Mouse (Mus musculus) forebrain, embryonic 12.5 days (tissue): ENCODE results near the gene Gpr22. TPM values are rescaled to one million over a fixed set of nuclear protein-coding genes. Genes with fewer than 3 reads are reported as not detected.

Experiments
- ATAC-seq: fragments of 200-750 bp; cut with Nextera tagmentation; 2 replicates; pipeline ENCODE4 v1.8.0; 2017; ENCODE audit warnings: moderate TSS enrichment; ENCODE audit not compliant: low FRiP score
- H3K27ac ChIP-seq: fragments of 300-500 bp; sonication (generic); 2 replicates; pipeline ENCODE4 v1.5.1; 2016; ENCODE audit warnings: mild to moderate bottlenecking
- H3K27me3 ChIP-seq: fragments of 300-500 bp; sonication (generic); 2 replicates; pipeline ENCODE4 v1.6.1; 2016; ENCODE audit warnings: mild to moderate bottlenecking
- H3K36me3 ChIP-seq: fragments of 300-500 bp; sonication (generic); replicated peaks from 2 replicates; pipeline ENCODE4 v1.6.1; 2016; ENCODE audit warnings: mild to moderate bottlenecking
- H3K4me1 ChIP-seq: fragments of 300-500 bp; sonication (generic); 2 replicates; pipeline ENCODE4 v1.6.1; 2016
- H3K4me2 ChIP-seq: fragments of 300-500 bp; sonication (generic); 2 replicates; pipeline ENCODE4 v1.6.1; 2016; ENCODE audit warnings: mild to moderate bottlenecking, moderate library complexity
- H3K4me3 ChIP-seq: fragments of 300-500 bp; sonication (generic); replicated peaks from 2 replicates; pipeline ENCODE4 v1.5.1; 2016; ENCODE audit warnings: mild to moderate bottlenecking
- H3K9ac ChIP-seq: fragments of 300-500 bp; sonication (generic); 2 replicates; pipeline ENCODE4 v1.6.1; 2016; ENCODE audit warnings: mild to moderate bottlenecking
- H3K9me3 ChIP-seq: fragments of 300-500 bp; sonication (generic); 2 replicates; pipeline ENCODE4 v1.6.1; 2016
- WGBS: fragments of 180-500 bp; shearing (Covaris S2); methylation state at CpG from one replicate; pipeline ENCODE4 v1.1.7; 2016; 5-methylcytosine and 5-hydroxymethylcytosine counted together
- polyA plus RNA-seq: library from polyadenylated mRNA; unstranded; fragments of >200 nt; fragmentation: Nextera tagmentation; extraction: Ambion mirVana; gene quantifications from 2 replicates; pipeline ENCODE4 v1.2.1, GENCODE M21; 2016

Gpr22 gene
- polyA plus RNA-seq, 1 experiment from 2014 or later, result 4.2 TPM

- no peak for ATAC-seq
- Histone ChIP-seq H3K4me2 (no peak overlapping the region), H3K36me3 (no peaks in the 10 kb centered on the region; the same call in 1 of the 2 replicates), H3K9me3 (no peaks in the 10 kb centered on the region), H3K27me3 (no peaks in the 10 kb centered on the region), H3K4me1 (peaks cover 8% of the 10 kb centered on the region), H3K4me3 (no peak overlapping the region), H3K27ac (no peak overlapping the region), H3K9ac (no peak overlapping the region)
- WGBS, result 85% methylated on average over 4 of the region's 4 CpGs
These were observed 1.0 kb downstream of the Gpr22 start for GRCm38 (mm10) chr12:31712727-31713126.

GRCm38 (mm10) chr12:31712233-31712632 is 1.5 kb downstream of the Gpr22 start:
- H3K9ac ChIP-seq, result no peak overlapping the region
- H3K27ac ChIP-seq, result no peak overlapping the region
- peak overlapping the region; percentile 14; the same call in 1 of the 2 replicates for H3K4me3 ChIP-seq
- WGBS, result 55% methylated on average over 5 of the region's 5 CpGs
- no peaks in the 10 kb centered on the region for H3K9me3 ChIP-seq
- no peaks in the 10 kb centered on the region for H3K27me3 ChIP-seq
- no peak for ATAC-seq
- peak overlapping the region; percentile 15 for H3K4me2 ChIP-seq
- H3K4me1 ChIP-seq, result peaks cover 8% of the 10 kb centered on the region
- H3K36me3 ChIP-seq, result no peaks in the 10 kb centered on the region; the same call in 1 of the 2 replicates

DNA sequence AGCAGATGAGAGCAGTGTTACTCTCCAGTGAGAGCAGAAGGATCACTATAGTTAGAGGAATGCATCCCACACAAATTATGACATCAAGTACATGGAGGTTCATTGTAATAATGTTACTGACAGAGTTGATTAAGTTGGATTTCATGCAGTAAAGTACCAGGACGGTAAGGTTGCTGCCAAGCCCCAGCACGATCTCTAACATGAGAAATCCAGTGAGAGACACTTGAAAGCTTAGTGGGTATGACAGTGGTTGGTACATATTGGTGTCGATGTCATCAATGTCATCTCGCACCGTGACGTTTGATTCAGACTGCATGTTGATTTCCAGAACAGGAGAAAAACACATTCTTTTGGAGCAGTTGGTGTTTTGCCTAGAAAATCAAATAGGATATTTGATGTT is 4.1 kb downstream of the Gpr22 start:
- WGBS, result 94% methylated on average over 6 of the region's 6 CpGs
- H3K36me3 ChIP-seq, result no peaks in the 10 kb centered on the region; the same call in 1 of the 2 replicates
- H3K4me1 ChIP-seq, result peaks cover 8% of the 10 kb centered on the region
- H3K27ac ChIP-seq, result no peak overlapping the region
- H3K9me3 ChIP-seq, result no peaks in the 10 kb centered on the region
- no peak overlapping the region for H3K9ac ChIP-seq
- ATAC-seq, result no peak
- no peak overlapping the region for H3K4me2 ChIP-seq
- no peaks in the 10 kb centered on the region for H3K27me3 ChIP-seq
- H3K4me3 ChIP-seq, result no peak overlapping the region

- 75% methylated on average over 1 of the region's 1 CpGs for WGBS
- H3K9me3 ChIP-seq, result no peaks in the 10 kb centered on the region
- H3K4me1 ChIP-seq, result peaks cover 4% of the 10 kb centered on the region; the same call in 1 of the 2 replicates
- no peak overlapping the region for H3K4me2 ChIP-seq
- no peaks in the 10 kb centered on the region; the same call in 1 of the 2 replicates for H3K36me3 ChIP-seq
- H3K27me3 ChIP-seq, result no peaks in the 10 kb centered on the region
- no peak for ATAC-seq
- no peak overlapping the region for H3K9ac ChIP-seq
- no peak overlapping the region for H3K27ac ChIP-seq
- H3K4me3 ChIP-seq, result no peak overlapping the region
These were observed 6.2 kb downstream of the Gpr22 start for GRCm38 (mm10) chr12:31707531-31707930.

GRCm38 (mm10) chr12:31706168-31706567 is 7.6 kb downstream of the Gpr22 start:
- ATAC-seq, result no peak
- no peaks in the 10 kb centered on the region for H3K9me3 ChIP-seq
- H3K27ac ChIP-seq, result no peak overlapping the region
- no peaks in the 10 kb centered on the region; the same call in 1 of the 2 replicates for H3K36me3 ChIP-seq
- no peak overlapping the region for H3K9ac ChIP-seq
- H3K4me2 ChIP-seq, result no peak overlapping the region
- peaks cover 4% of the 10 kb centered on the region; the same call in 1 of the 2 replicates for H3K4me1 ChIP-seq
- 81% methylated on average over 2 of the region's 2 CpGs for WGBS
- no peaks in the 10 kb centered on the region for H3K27me3 ChIP-seq
- no peak overlapping the region for H3K4me3 ChIP-seq

DNA sequence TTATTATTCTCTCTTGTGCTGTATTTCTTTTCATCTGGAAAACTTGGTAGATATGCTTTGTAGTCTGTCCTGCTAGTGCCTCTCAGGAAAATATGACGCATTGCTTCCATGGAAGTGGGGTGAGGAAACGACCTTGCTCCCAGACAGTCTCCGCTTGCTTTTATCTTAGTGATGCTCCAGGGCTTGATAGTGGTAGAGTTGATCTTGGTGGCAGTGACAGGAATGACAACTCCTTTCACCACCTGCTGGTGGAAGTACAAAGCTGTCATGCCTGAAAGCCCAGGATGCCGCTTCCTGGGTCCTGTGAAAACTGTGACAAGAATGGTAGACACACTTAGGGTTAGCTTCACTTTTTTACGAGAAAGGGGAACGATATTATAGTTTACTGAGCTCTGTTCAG is 9.8 kb downstream of the Gpr22 start:
- no peak overlapping the region for H3K4me3 ChIP-seq
- H3K9me3 ChIP-seq, result no peaks in the 10 kb centered on the region
- 77% methylated on average over 6 of the region's 6 CpGs for WGBS
- no peaks in the 10 kb centered on the region for H3K27me3 ChIP-seq
- no peak overlapping the region for H3K27ac ChIP-seq
- H3K4me1 ChIP-seq, result no peaks in the 10 kb centered on the region
- no peak for ATAC-seq
- no peaks in the 10 kb centered on the region for H3K36me3 ChIP-seq
- no peak overlapping the region for H3K4me2 ChIP-seq
- H3K9ac ChIP-seq, result no peak overlapping the region

DNA sequence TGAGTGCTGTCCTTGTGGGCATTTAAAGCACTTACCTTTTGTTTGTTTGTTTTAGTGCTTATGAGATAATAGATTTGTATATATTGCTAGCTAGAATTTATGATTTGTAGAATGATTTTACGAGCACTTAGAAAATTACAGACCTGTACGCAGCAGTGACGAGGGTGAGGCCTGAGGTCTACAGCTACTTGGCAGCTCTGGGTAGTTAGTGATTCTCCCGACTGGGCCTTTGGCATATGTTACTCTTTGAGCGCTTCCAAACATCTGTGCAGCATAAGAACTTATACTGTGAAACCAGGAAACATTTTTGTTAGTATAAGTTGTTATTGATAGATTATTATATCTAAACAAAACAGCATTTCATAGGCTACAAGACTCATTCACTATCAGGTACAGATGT is 12.3 kb downstream of the Gpr22 start:
- H3K27me3 ChIP-seq, result no peaks in the 10 kb centered on the region
- no peak for ATAC-seq
- H3K4me2 ChIP-seq, result no peak overlapping the region
- no peak overlapping the region for H3K9ac ChIP-seq
- no peaks in the 10 kb centered on the region for H3K4me1 ChIP-seq
- 0 out of 2 replicates have a peak, but pooled peaks cover 3% of the 10 kb centered on the region for H3K9me3 ChIP-seq
- no peak overlapping the region for H3K27ac ChIP-seq
- peaks cover 6% of the 10 kb centered on the region; the same call in 1 of the 2 replicates for H3K36me3 ChIP-seq
- no peak overlapping the region for H3K4me3 ChIP-seq
- WGBS, result 86% methylated on average over 5 of the region's 5 CpGs

GRCm38 (mm10) chr12:31700623-31701347 is 13.0 kb downstream of the Gpr22 start:
- no peak for ATAC-seq
- H3K36me3 ChIP-seq, result peaks cover 6% of the 10 kb centered on the region; the same call in 1 of the 2 replicates
- whole genome bisulfite sequencing, result 74% methylated on average over 5 of the region's 5 CpGs

DNA sequence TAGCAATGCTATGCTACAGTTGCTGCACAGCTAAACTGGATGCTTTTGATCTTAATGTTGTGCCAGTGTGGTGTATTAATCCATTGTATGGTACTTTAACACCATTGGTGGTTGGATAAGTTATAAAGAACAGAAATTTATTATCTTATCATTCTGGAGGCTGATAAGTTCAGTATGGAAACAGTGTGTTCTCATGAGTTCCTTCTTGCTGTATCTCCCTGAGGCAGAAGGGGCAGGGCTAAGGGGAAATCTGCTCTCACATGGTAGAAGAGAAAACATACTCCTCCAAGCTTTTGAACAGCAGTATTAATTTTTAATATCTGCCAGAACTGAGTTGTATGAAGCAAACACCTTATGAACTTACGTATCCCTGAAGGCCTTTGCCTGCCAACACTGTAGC is 20.5 kb downstream of the Gpr22 start:
- Histone ChIP-seq H3K9ac (no peak overlapping the region), H3K27me3 (no peaks in the 10 kb centered on the region), H3K4me2 (no peak overlapping the region), H3K9me3 (0 out of 2 replicates have a peak, but pooled peaks cover 3% of the 10 kb centered on the region), H3K4me1 (no peaks in the 10 kb centered on the region), H3K36me3 (peaks cover 6% of the 10 kb centered on the region; the same call in 1 of the 2 replicates), H3K4me3 (no peak overlapping the region), H3K27ac (no peak overlapping the region)
- 94% methylated on average over 1 of the region's 1 CpGs for WGBS
- ATAC-seq, result no peak

More at GRCm38 (mm10) chr12:31700623-31701347, 13.0 kb downstream of the Gpr22 start:
- Histone ChIP-seq H3K9me3 (0 out of 2 replicates have a peak, but pooled peaks cover 3% of the 10 kb centered on the region), H3K4me2 (no peak overlapping the region), H3K4me1 (no peaks in the 10 kb centered on the region), H3K9ac (no peak overlapping the region), H3K27ac (no peak overlapping the region), H3K4me3 (no peak overlapping the region), H3K27me3 (no peaks in the 10 kb centered on the region)

GRCm38 (mm10) chr12:31686679-31687078 is 27.1 kb downstream of the Gpr22 start:
- no peaks in the 10 kb centered on the region for H3K4me1 ChIP-seq
- 90% methylated on average over 3 of the region's 3 CpGs for WGBS
- H3K27me3 ChIP-seq, result no peaks in the 10 kb centered on the region
- no peaks in the 10 kb centered on the region for H3K36me3 ChIP-seq
- no peak overlapping the region for H3K4me3 ChIP-seq
- no peak overlapping the region for H3K4me2 ChIP-seq
- H3K9me3 ChIP-seq, result no peaks in the 10 kb centered on the region
- no peak for ATAC-seq
- no peak overlapping the region for H3K27ac ChIP-seq
- no peak overlapping the region for H3K9ac ChIP-seq

GRCm38 (mm10) chr12:31667187-31667586 is 46.6 kb downstream of the Gpr22 start:
- no peak overlapping the region for H3K9ac ChIP-seq
- H3K4me2 ChIP-seq, result no peak overlapping the region
- 61% methylated on average over 3 of the region's 3 CpGs for WGBS
- no peaks in the 10 kb centered on the region for H3K27me3 ChIP-seq
- H3K4me1 ChIP-seq, result no peaks in the 10 kb centered on the region
- H3K9me3 ChIP-seq, result no peaks in the 10 kb centered on the region
- peaks cover 33% of the 10 kb centered on the region for H3K36me3 ChIP-seq
- ATAC-seq, result no peak
- no peak overlapping the region for H3K27ac ChIP-seq
- no peak overlapping the region for H3K4me3 ChIP-seq

DNA sequence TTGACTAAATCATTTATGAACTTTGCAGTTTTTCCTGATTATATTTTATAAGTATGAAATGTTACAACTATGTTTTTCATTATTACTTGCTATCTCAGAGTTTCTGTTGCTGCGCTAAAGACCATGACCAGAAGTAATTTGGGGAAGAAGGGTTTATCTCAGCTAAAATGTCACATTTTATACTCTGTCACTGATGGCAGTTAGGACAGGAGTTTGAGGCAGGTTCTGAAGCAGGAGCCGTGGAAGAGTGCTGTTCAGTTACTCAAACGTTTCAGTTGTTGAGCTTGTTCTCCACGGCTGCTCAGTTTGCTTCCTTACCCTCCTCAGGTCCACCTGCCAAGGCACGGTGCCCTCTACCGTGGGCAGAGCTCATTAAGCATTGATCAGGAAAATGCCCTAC is 47.7 kb downstream of the Gpr22 start:
- WGBS, result 75% methylated on average over 6 of the region's 6 CpGs
- Histone ChIP-seq H3K27me3 (no peaks in the 10 kb centered on the region), H3K4me1 (no peaks in the 10 kb centered on the region), H3K36me3 (peaks cover 33% of the 10 kb centered on the region), H3K9me3 (no peaks in the 10 kb centered on the region), H3K4me2 (no peak overlapping the region), H3K9ac (no peak overlapping the region), H3K4me3 (no peak overlapping the region), H3K27ac (no peak overlapping the region)
- no peak for ATAC-seq
